Mouse (Mus musculus): ENCODE data around the gene Smco4. TPM values are rescaled to one million over a fixed set of nuclear protein-coding genes. Genes with fewer than 3 reads are reported as not detected.

The Smco4 gene
- 4.1 TPM for polyA plus RNA-seq (2014; fragmentation: Illumina TruSeq; extraction: RNeasy Lipid Tissue Mini Kit (QIAGEN cat#74804); ENCODE audit: low read depth, low replicate concordance)

DNA sequence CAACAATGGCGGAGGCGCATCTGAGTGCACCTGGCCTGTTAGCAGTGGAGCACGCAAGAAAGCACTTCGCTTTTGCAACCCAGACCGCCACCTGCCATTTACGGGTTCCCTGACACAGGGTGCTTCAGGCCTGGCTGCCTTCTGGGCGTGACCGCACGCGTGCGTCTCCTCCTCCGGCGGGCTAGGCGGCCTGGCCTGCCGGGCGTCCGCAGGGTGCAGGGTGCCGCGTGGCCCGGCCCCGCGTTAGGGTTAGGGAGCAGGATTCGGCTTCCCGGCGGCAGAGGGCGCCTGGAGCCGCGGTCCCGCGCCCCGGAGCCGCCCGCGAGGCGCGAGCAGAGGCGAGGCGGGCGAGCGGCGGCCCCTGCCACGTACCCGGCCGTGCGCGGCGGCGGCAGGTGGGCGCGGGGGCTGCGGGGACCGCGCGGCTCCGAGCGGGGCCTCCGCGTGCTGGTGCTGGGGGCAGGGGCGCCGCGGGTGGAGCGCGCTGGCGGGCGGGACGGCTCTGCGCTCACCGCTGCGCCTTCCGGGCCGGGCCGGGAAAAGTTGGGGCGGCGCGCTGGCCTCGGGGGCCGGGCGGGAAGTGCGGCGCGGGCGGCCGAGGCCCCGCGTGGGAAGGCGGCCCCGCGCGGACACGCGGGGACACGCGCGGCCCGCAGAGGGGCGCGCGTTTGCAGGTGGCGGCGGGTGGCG lies at the start of gene Smco4:
TSS of gene Smco4 (plus strand) at position 198 of the 690 bp plus-strand sequence.

Other genes with a start within 250 kb of the Smco4 start
- gene Med17, start 213.5 kb upstream of the Smco4 start, polyA plus RNA-seq (2014; fragmentation: Illumina TruSeq; extraction: RNeasy Lipid Tissue Mini Kit (QIAGEN cat#74804); ENCODE audit: low read depth, low replicate concordance): 14.0 TPM
- gene Taf1d, start 187.2 kb upstream of the Smco4 start, polyA plus RNA-seq (2014; fragmentation: Illumina TruSeq; extraction: RNeasy Lipid Tissue Mini Kit (QIAGEN cat#74804); ENCODE audit: low read depth, low replicate concordance): 47.6 TPM
- gene 4931406C07Rik, start 187.0 kb upstream of the Smco4 start, polyA plus RNA-seq (2014; fragmentation: Illumina TruSeq; extraction: RNeasy Lipid Tissue Mini Kit (QIAGEN cat#74804); ENCODE audit: low read depth, low replicate concordance): 440 TPM
- 8.8 TPM for gene Cep295, start 135.6 kb upstream of the Smco4 start, polyA plus RNA-seq (2014; fragmentation: Illumina TruSeq; extraction: RNeasy Lipid Tissue Mini Kit (QIAGEN cat#74804); ENCODE audit: low read depth, low replicate concordance)
- 0.13 TPM for gene Deup1, start 134.5 kb downstream of the Smco4 start, polyA plus RNA-seq (2014; fragmentation: Illumina TruSeq; extraction: RNeasy Lipid Tissue Mini Kit (QIAGEN cat#74804); ENCODE audit: low read depth, low replicate concordance)
- 5.4 TPM for gene Slc36a4, start 216.3 kb downstream of the Smco4 start, polyA plus RNA-seq (2014; fragmentation: Illumina TruSeq; extraction: RNeasy Lipid Tissue Mini Kit (QIAGEN cat#74804); ENCODE audit: low read depth, low replicate concordance)